Mouse (Mus musculus) midbrain, embryonic 13.5 days (tissue): Measurements from ENCODE around the gene Sgcb. TPM values are rescaled to one million over a fixed set of nuclear protein-coding genes. Genes with fewer than 3 reads are reported as not detected.

ENCODE experiments used
- ATAC-seq: fragments of 200-750 bp; cut with Nextera tagmentation; 2 replicates; pipeline ENCODE4 v1.8.0; 2017; ENCODE audit warnings: mild to moderate bottlenecking, moderate TSS enrichment, moderate library complexity
- H3K27ac ChIP-seq: fragments of 300-500 bp; sonication (generic); 2 replicates; pipeline ENCODE4 v1.5.1; 2015; ENCODE audit warnings: inconsistent platforms, mild to moderate bottlenecking, moderate library complexity
- H3K27me3 ChIP-seq: fragments of 300-500 bp; sonication (generic); 2 replicates; pipeline ENCODE4 v1.6.1; 2015; ENCODE audit warnings: mild to moderate bottlenecking, inconsistent platforms
- H3K36me3 ChIP-seq: fragments of 300-500 bp; sonication (generic); 2 replicates; pipeline ENCODE4 v1.6.1; 2015; ENCODE audit warnings: mild to moderate bottlenecking, inconsistent platforms
- H3K4me1 ChIP-seq: fragments of 300-500 bp; sonication (generic); replicated peaks from 2 replicates; pipeline ENCODE4 v1.6.1; 2015; ENCODE audit warnings: inconsistent platforms
- H3K4me2 ChIP-seq: fragments of 300-500 bp; sonication (generic); replicated peaks from 2 replicates; pipeline ENCODE4 v1.6.1; 2015; ENCODE audit warnings: moderate library complexity, mild to moderate bottlenecking, inconsistent platforms
- H3K4me3 ChIP-seq: fragments of 300-500 bp; sonication (generic); replicated peaks from 2 replicates; pipeline ENCODE4 v1.5.1; 2015; ENCODE audit warnings: mild to moderate bottlenecking, inconsistent platforms
- H3K9ac ChIP-seq: fragments of 300-500 bp; sonication (generic); replicated peaks from 2 replicates; pipeline ENCODE4 v1.6.1; 2015; ENCODE audit warnings: mild to moderate bottlenecking, inconsistent platforms
- H3K9me3 ChIP-seq: fragments of 300-500 bp; sonication (generic); 2 replicates; pipeline ENCODE4 v1.6.1; 2016; ENCODE audit warnings: mild to moderate bottlenecking, inconsistent platforms
- WGBS: fragments of 180-500 bp; shearing (Covaris S2); methylation state at CpG from one replicate; pipeline ENCODE4 v1.1.7; 2015; 5-methylcytosine and 5-hydroxymethylcytosine counted together
- polyA plus RNA-seq: library from polyadenylated mRNA; unstranded; fragments of >200 nt; fragmentation: Nextera tagmentation; extraction: Ambion mirVana; gene quantifications from 2 replicates; pipeline ENCODE4 v1.2.1, GENCODE M21; 2015

Sgcb gene
- polyA plus RNA-seq: 23.8 and 25.9 TPM in 2 replicates

GRCm38 (mm10) chr5:73647261-73647900 is at the start of gene Sgcb:
Gene Sgcb (minus strand): TSS chr5:73647790.
- peak; percentile 90 for ATAC-seq
- Histone ChIP-seq H3K9ac (peak within 1 kb of the TSS; percentile 91), H3K27ac (peak within 1 kb of the TSS; percentile 48; the same call in 1 of the 2 replicates), H3K4me1 (peaks cover 29% of the 10 kb centered on the region), H3K4me2 (peak within 1 kb of the TSS; percentile 72), H3K27me3 (peaks cover 50% of the 10 kb centered on the region), H3K36me3 (0 out of 2 replicates have a peak, but pooled peaks cover 3% of the 10 kb centered on the region), H3K4me3 (peak within 1 kb of the TSS; percentile 84), H3K9me3 (no peaks in the 10 kb centered on the region)
- WGBS: under 1% methylated on average over 62 of the region's 62 CpGs

GRCm38 (mm10) chr5:73694254-73695015 is 46.8 kb upstream of the Sgcb start:
- no peak for ATAC-seq
- WGBS: 86% methylated on average over 4 of the region's 4 CpGs
- Histone ChIP-seq H3K4me1 (no peaks in the 10 kb centered on the region), H3K27me3 (no peaks in the 10 kb centered on the region), H3K36me3 (no peaks in the 10 kb centered on the region), H3K9me3 (no peaks in the 10 kb centered on the region), H3K9ac (no peak overlapping the region), H3K4me3 (no peak overlapping the region), H3K4me2 (no peak overlapping the region), H3K27ac (no peak overlapping the region)

- Histone ChIP-seq H3K4me3 (no peak overlapping the region), H3K9me3 (no peaks in the 10 kb centered on the region), H3K4me1 (no peaks in the 10 kb centered on the region), H3K4me2 (no peak overlapping the region), H3K27ac (no peak overlapping the region), H3K36me3 (no peaks in the 10 kb centered on the region), H3K27me3 (no peaks in the 10 kb centered on the region), H3K9ac (no peak overlapping the region)
- 88% methylated on average over 1 of the region's 1 CpGs for WGBS
- ATAC-seq: no peak
Observed at GRCm38 (mm10) chr5:73693778-73694177, 46.2 kb upstream of the Sgcb start.

- Histone ChIP-seq H3K9ac (no peak overlapping the region), H3K4me2 (no peak overlapping the region), H3K27ac (no peak overlapping the region), H3K4me1 (no peaks in the 10 kb centered on the region), H3K27me3 (no peaks in the 10 kb centered on the region), H3K4me3 (no peak overlapping the region), H3K9me3 (no peaks in the 10 kb centered on the region), H3K36me3 (no peaks in the 10 kb centered on the region)
- 28% methylated on average over 15 of the region's 15 CpGs for WGBS
- no peak for ATAC-seq
Observed at GRCm38 (mm10) chr5:73691723-73692520, 44.3 kb upstream of the Sgcb start.

GRCm38 (mm10) chr5:73690146-73690545 is 42.6 kb upstream of the Sgcb start:
- H3K36me3 ChIP-seq: no peaks in the 10 kb centered on the region

GRCm38 (mm10) chr5:73688576-73688975 is 41.0 kb upstream of the Sgcb start:
- Histone ChIP-seq H3K9me3 (no peaks in the 10 kb centered on the region), H3K4me1 (no peaks in the 10 kb centered on the region), H3K4me2 (no peak overlapping the region), H3K4me3 (no peak overlapping the region), H3K27ac (no peak overlapping the region), H3K9ac (no peak overlapping the region), H3K36me3 (no peaks in the 10 kb centered on the region), H3K27me3 (no peaks in the 10 kb centered on the region)
- 100% methylated on average over 1 of the region's 1 CpGs for WGBS
- no peak for ATAC-seq

More at GRCm38 (mm10) chr5:73690146-73690545, 42.6 kb upstream of the Sgcb start:
- no peak for ATAC-seq
- H3K4me1 ChIP-seq: no peaks in the 10 kb centered on the region
- no peak overlapping the region for H3K4me2 ChIP-seq
- no peaks in the 10 kb centered on the region for H3K27me3 ChIP-seq
- 77% methylated on average over 2 of the region's 2 CpGs for WGBS
- H3K4me3 ChIP-seq: no peak overlapping the region
- H3K9me3 ChIP-seq: no peaks in the 10 kb centered on the region
- no peak overlapping the region for H3K9ac ChIP-seq
- no peak overlapping the region for H3K27ac ChIP-seq

GRCm38 (mm10) chr5:73686149-73686548 is 38.6 kb upstream of the Sgcb start:
- H3K4me2 ChIP-seq: no peak overlapping the region
- H3K36me3 ChIP-seq: no peaks in the 10 kb centered on the region
- H3K27me3 ChIP-seq: no peaks in the 10 kb centered on the region
- no peaks in the 10 kb centered on the region for H3K4me1 ChIP-seq
- 30% methylated on average over 4 of the region's 4 CpGs for WGBS
- no peak overlapping the region for H3K9ac ChIP-seq
- H3K9me3 ChIP-seq: no peaks in the 10 kb centered on the region
- H3K4me3 ChIP-seq: no peak overlapping the region
- no peak for ATAC-seq
- no peak overlapping the region for H3K27ac ChIP-seq

GRCm38 (mm10) chr5:73683706-73684409 is 36.3 kb upstream of the Sgcb start:
- ATAC-seq: no peak
- no peak overlapping the region for H3K4me3 ChIP-seq
- no peak overlapping the region for H3K4me2 ChIP-seq
- H3K9me3 ChIP-seq: no peaks in the 10 kb centered on the region
- H3K4me1 ChIP-seq: no peaks in the 10 kb centered on the region
- 60% methylated on average over 9 of the region's 9 CpGs for WGBS
- no peaks in the 10 kb centered on the region for H3K36me3 ChIP-seq
- H3K9ac ChIP-seq: no peak overlapping the region
- H3K27me3 ChIP-seq: no peaks in the 10 kb centered on the region
- H3K27ac ChIP-seq: no peak overlapping the region

- WGBS: 89% methylated on average over 6 of the region's 6 CpGs
- Histone ChIP-seq H3K9ac (no peak overlapping the region), H3K36me3 (no peaks in the 10 kb centered on the region)
Observed at GRCm38 (mm10) chr5:73683221-73683620, 35.6 kb upstream of the Sgcb start.

GRCm38 (mm10) chr5:73676626-73677025 is 29.0 kb upstream of the Sgcb start:
- no peaks in the 10 kb centered on the region for H3K4me1 ChIP-seq
- no peaks in the 10 kb centered on the region for H3K27me3 ChIP-seq
- no peaks in the 10 kb centered on the region for H3K9me3 ChIP-seq
- WGBS: 62% methylated on average over 13 of the region's 13 CpGs
- H3K4me3 ChIP-seq: no peak overlapping the region
- no peak overlapping the region for H3K27ac ChIP-seq
- ATAC-seq: no peak
- H3K4me2 ChIP-seq: no peak overlapping the region
- H3K9ac ChIP-seq: no peak overlapping the region
- H3K36me3 ChIP-seq: no peaks in the 10 kb centered on the region

More at GRCm38 (mm10) chr5:73683221-73683620, 35.6 kb upstream of the Sgcb start:
- no peak for ATAC-seq
- H3K27me3 ChIP-seq: no peaks in the 10 kb centered on the region
- no peaks in the 10 kb centered on the region for H3K4me1 ChIP-seq
- H3K4me2 ChIP-seq: no peak overlapping the region
- H3K4me3 ChIP-seq: no peak overlapping the region
- H3K27ac ChIP-seq: no peak overlapping the region
- no peaks in the 10 kb centered on the region for H3K9me3 ChIP-seq

GRCm38 (mm10) chr5:73675604-73676003 is 28.0 kb upstream of the Sgcb start:
- Histone ChIP-seq H3K27ac (no peak overlapping the region), H3K4me1 (no peaks in the 10 kb centered on the region), H3K27me3 (no peaks in the 10 kb centered on the region), H3K4me2 (no peak overlapping the region), H3K9me3 (no peaks in the 10 kb centered on the region), H3K9ac (no peak overlapping the region), H3K4me3 (no peak overlapping the region), H3K36me3 (no peaks in the 10 kb centered on the region)
- ATAC-seq: no peak
- 84% methylated on average over 3 of the region's 3 CpGs for WGBS
